Mouse (Mus musculus) erythroblast, adult 5-6 weeks (primary cell): ENCODE data around the gene Tmem176a. TPM values are rescaled to one million over a fixed set of nuclear protein-coding genes. Genes with fewer than 3 reads are reported as not detected.
"Not testable (repeated sequence)": the region's sequence is repeated elsewhere in the genome, so short reads cannot be mapped to it uniquely, and the experiment has no call there.

ENCODE experiments used
- ATAC-seq: replicated peaks from 2 replicates; pipeline ENCODE4 v1.8.0; 2016; ENCODE audit warnings: moderate number of reproducible peaks, mild to moderate bottlenecking, moderate TSS enrichment, inconsistent platforms; ENCODE audit not compliant: poor library complexity, low FRiP score, severe bottlenecking
- total RNA-seq, 2 experiments: library from RNA; stranded (forward) in 1 of 2; stranded (reverse) in 1 of 2; fragments of 150-400 nt in 1 of 2; fragments of 200-764, 138-1000 nt in 1 of 2; gene quantifications; 2 replicates each; pipeline versions ENCODE4 v1.2.3 to v1.2.4; 2015 to 2017; ENCODE audit warnings: low replicate concordance in 2 of 2

The Tmem176a gene
- total RNA-seq (2015; ENCODE audit: low replicate concordance), result 10.4 and 12.7 TPM in 2 replicates
- 1.4 and 3.2 TPM in 2 replicates for total RNA-seq (2017; ENCODE audit: low replicate concordance)

GRCm38 (mm10) chr6:48840371-48840969 is at the start of gene Tmem176a:
Gene Tmem176a (plus strand): TSS chr6:48840919.
- ATAC-seq, result no peak

- ATAC-seq, result no peak
Observed at GRCm38 (mm10) chr6:48801897-48802296, 38.8 kb upstream of the Tmem176a start.

GRCm38 (mm10) chr6:48803406-48804051 is 37.2 kb upstream of the Tmem176a start:
- no peak for ATAC-seq

GRCm38 (mm10) chr6:48804346-48804745 is 36.4 kb upstream of the Tmem176a start:
- no peak for ATAC-seq

- no peak for ATAC-seq
Observed at GRCm38 (mm10) chr6:48806746-48807145, 34.0 kb upstream of the Tmem176a start.

GRCm38 (mm10) chr6:48809494-48810219 is 31.1 kb upstream of the Tmem176a start:
- no peak for ATAC-seq

GRCm38 (mm10) chr6:48815013-48815412 is 25.7 kb upstream of the Tmem176a start:
- ATAC-seq, result no peak

- peak; percentile 70; the same call in 1 of the 2 replicates for ATAC-seq
Observed at GRCm38 (mm10) chr6:48817815-48818214, 22.9 kb upstream of the Tmem176a start.

- ATAC-seq, result not testable (repeated sequence)
Observed at GRCm38 (mm10) chr6:48821991-48822785, 18.5 kb upstream of the Tmem176a start.

GRCm38 (mm10) chr6:48825016-48825415 is 15.7 kb upstream of the Tmem176a start:
- ATAC-seq, result no peak

- no peak for ATAC-seq
Observed at GRCm38 (mm10) chr6:48828976-48829375, 11.7 kb upstream of the Tmem176a start.

GRCm38 (mm10) chr6:48829651-48830050 is 11.1 kb upstream of the Tmem176a start:
- ATAC-seq, result no peak

GRCm38 (mm10) chr6:48830241-48830640 is 10.5 kb upstream of the Tmem176a start:
- ATAC-seq, result no peak

GRCm38 (mm10) chr6:48831141-48831540 is 9.6 kb upstream of the Tmem176a start:
- no peak for ATAC-seq

- no peak for ATAC-seq
Observed at GRCm38 (mm10) chr6:48832426-48832825, 8.3 kb upstream of the Tmem176a start.

- no peak for ATAC-seq
Observed at GRCm38 (mm10) chr6:48833515-48833914, 7.2 kb upstream of the Tmem176a start.

- no peak for ATAC-seq
Observed at GRCm38 (mm10) chr6:48835241-48835640, 5.5 kb upstream of the Tmem176a start.

- no peak for ATAC-seq
Observed at GRCm38 (mm10) chr6:48836146-48836545, 4.6 kb upstream of the Tmem176a start.

- no peak for ATAC-seq
Observed at GRCm38 (mm10) chr6:48837516-48837915, 3.2 kb upstream of the Tmem176a start.
